Mouse (Mus musculus): ENCODE results near the gene Gimap1. TPM values are rescaled to one million over a fixed set of nuclear protein-coding genes. Genes with fewer than 3 reads are reported as not detected.

Gimap1 gene
- polyA plus RNA-seq, 1 experiment from 2014 or later, result 5.7 TPM

GRCm38 (mm10) chr6:48702146-48702545 is 36.7 kb upstream of the Gimap1 start:
- Histone ChIP-seq H3K9me3 (replicated peaks; ENCODE audit: control insufficient read depth, low read length) (no peaks in the 10 kb centered on the region), H3K9ac (ENCODE audit: low read depth, low read length) (no peak overlapping the region), H3K27ac (ENCODE audit: low read length) (no peak overlapping the region), H3K36me3 (ENCODE audit: control insufficient read depth, insufficient read depth) (no peaks in the 10 kb centered on the region), H3K27me3 (ENCODE audit: control insufficient read depth, insufficient read depth, low read depth, low read length) (no peaks in the 10 kb centered on the region), H3K4me3 (ENCODE audit: low read depth, low read length) (no peak overlapping the region), H3K4me2 (ENCODE audit: low read depth, low read length) (no peak overlapping the region), H3K4me1 (ENCODE audit: control insufficient read depth, low read depth, low read length) (no peaks in the 10 kb centered on the region; the same call in 1 of the 2 replicates)
- 72% methylated on average over 7 of the region's 7 CpGs for WGBS (ENCODE audit: insufficient replicate concordance)
- no peak for ATAC-seq (ENCODE audit: low read depth)

DNA sequence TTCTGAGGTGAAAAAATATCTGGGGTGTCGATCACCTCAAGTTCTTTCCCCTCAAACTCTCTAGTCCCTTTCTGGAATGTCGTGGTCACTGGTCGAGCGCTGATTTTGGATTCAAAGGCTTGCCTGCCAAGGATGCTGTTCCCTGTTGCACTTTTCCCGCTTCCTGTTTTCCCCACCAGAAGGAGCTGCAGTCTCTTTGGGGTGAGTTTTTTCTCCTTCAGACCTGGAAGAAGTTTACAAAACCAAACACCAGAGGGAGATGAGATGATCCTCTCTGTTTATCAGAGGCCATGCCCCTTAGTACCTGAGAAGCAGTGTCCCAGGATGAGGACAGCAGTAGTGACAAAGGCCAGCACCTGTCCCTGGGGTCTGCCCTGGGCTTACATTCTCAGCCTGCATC is 36.3 kb upstream of the Gimap1 start:
- no peak overlapping the region for H3K4me3 ChIP-seq (ENCODE audit: low read depth, low read length)

DNA sequence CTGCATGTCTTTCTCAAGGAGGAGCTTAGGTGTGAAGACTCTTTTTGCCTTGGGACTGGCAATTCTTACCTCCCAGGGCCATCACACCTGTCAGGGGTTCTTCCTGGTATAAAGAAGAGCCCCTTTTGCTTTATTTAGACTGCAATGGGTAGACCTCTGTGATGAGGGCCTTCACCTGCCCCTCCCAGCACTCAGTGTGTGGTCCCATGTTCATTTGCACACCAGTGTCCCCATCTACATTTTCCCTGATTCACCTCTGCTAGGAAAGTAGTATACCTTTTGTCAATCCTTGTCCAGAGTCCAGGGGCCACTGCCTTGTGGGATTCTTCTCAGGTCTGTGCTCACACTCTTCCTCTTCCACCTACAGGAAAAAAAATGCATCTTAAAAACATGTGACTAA is 34.7 kb upstream of the Gimap1 start:
- Histone ChIP-seq H3K9me3 (replicated peaks; ENCODE audit: control insufficient read depth, low read length) (no peaks in the 10 kb centered on the region), H3K27me3 (ENCODE audit: control insufficient read depth, insufficient read depth, low read depth, low read length) (no peaks in the 10 kb centered on the region), H3K4me3 (ENCODE audit: low read depth, low read length) (no peak overlapping the region), H3K4me1 (ENCODE audit: control insufficient read depth, low read depth, low read length) (no peaks in the 10 kb centered on the region; the same call in 1 of the 2 replicates), H3K9ac (ENCODE audit: low read depth, low read length) (no peak overlapping the region), H3K4me2 (ENCODE audit: low read depth, low read length) (no peak overlapping the region), H3K36me3 (ENCODE audit: control insufficient read depth, insufficient read depth) (no peaks in the 10 kb centered on the region), H3K27ac (ENCODE audit: low read length) (no peak overlapping the region)
- no peak for ATAC-seq (ENCODE audit: low read depth)

More for the DNA sequence above, 36.3 kb upstream of the Gimap1 start:
- Histone ChIP-seq H3K4me2 (ENCODE audit: low read depth, low read length) (no peak overlapping the region), H3K9me3 (replicated peaks; ENCODE audit: control insufficient read depth, low read length) (no peaks in the 10 kb centered on the region), H3K27me3 (ENCODE audit: control insufficient read depth, insufficient read depth, low read depth, low read length) (no peaks in the 10 kb centered on the region), H3K27ac (ENCODE audit: low read length) (no peak overlapping the region), H3K4me1 (ENCODE audit: control insufficient read depth, low read depth, low read length) (no peaks in the 10 kb centered on the region; the same call in 1 of the 2 replicates), H3K36me3 (ENCODE audit: control insufficient read depth, insufficient read depth) (no peaks in the 10 kb centered on the region), H3K9ac (ENCODE audit: low read depth, low read length) (no peak overlapping the region)
- 68% methylated on average over 5 of the region's 5 CpGs for WGBS (ENCODE audit: insufficient replicate concordance)
- ATAC-seq (ENCODE audit: low read depth), result no peak

DNA sequence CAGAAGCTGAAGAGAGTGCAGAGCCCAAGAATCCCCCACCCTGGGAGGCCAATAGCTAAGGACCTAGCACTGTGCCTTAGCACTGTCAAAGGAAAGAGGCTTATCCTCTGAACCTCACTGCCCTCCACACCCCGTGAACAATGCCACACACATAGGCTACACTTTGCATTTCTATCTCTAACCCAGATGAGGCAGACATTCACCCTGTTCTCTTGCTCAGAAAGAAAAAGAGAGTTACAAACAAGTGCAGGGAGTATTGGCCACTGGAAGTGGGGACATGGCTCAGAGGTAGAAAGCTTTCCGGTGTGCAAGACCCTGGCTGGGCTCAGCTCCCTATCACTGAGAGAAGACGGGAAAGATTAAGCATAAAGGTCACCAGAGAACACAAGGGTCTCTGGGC is 32.7 kb upstream of the Gimap1 start:
- Histone ChIP-seq H3K27me3 (ENCODE audit: control insufficient read depth, insufficient read depth, low read depth, low read length) (no peaks in the 10 kb centered on the region), H3K4me2 (ENCODE audit: low read depth, low read length) (0 out of 2 replicates have a peak overlapping the region, but pooled peaks have one; percentile 5), H3K4me1 (ENCODE audit: control insufficient read depth, low read depth, low read length) (no peaks in the 10 kb centered on the region), H3K36me3 (ENCODE audit: control insufficient read depth, insufficient read depth) (no peaks in the 10 kb centered on the region), H3K9me3 (replicated peaks; ENCODE audit: control insufficient read depth, low read length) (no peaks in the 10 kb centered on the region), H3K4me3 (ENCODE audit: low read depth, low read length) (no peak overlapping the region), H3K9ac (ENCODE audit: low read depth, low read length) (no peak overlapping the region), H3K27ac (ENCODE audit: low read length) (no peak overlapping the region)
- no peak for ATAC-seq (ENCODE audit: low read depth)
- WGBS (ENCODE audit: insufficient replicate concordance), result 24% methylated on average over 3 of the region's 3 CpGs

- Histone ChIP-seq H3K27me3 (ENCODE audit: control insufficient read depth, insufficient read depth, low read depth, low read length) (no peaks in the 10 kb centered on the region), H3K9ac (ENCODE audit: low read depth, low read length) (no peak within 1 kb of the TSS), H3K4me2 (ENCODE audit: low read depth, low read length) (no peak within 1 kb of the TSS), H3K36me3 (ENCODE audit: control insufficient read depth, insufficient read depth) (no peaks in the 10 kb centered on the region), H3K27ac (ENCODE audit: low read length) (no peak within 1 kb of the TSS), H3K4me3 (ENCODE audit: low read depth, low read length) (no peak within 1 kb of the TSS), H3K9me3 (replicated peaks; ENCODE audit: control insufficient read depth, low read length) (no peaks in the 10 kb centered on the region), H3K4me1 (ENCODE audit: control insufficient read depth, low read depth, low read length) (no peaks in the 10 kb centered on the region)
- 31% methylated on average over 2 of the region's 2 CpGs for WGBS (ENCODE audit: insufficient replicate concordance)
- no peak for ATAC-seq (ENCODE audit: low read depth)
Observed at GRCm38 (mm10) chr6:48718455-48718854, 20.4 kb upstream of the Gimap1 start, which contains the start of the genes Gm28053 and Gimap7. Gm28053 (plus strand) TSS chr6:48718607. Gimap7 (plus strand) TSS chr6:48718621.

DNA sequence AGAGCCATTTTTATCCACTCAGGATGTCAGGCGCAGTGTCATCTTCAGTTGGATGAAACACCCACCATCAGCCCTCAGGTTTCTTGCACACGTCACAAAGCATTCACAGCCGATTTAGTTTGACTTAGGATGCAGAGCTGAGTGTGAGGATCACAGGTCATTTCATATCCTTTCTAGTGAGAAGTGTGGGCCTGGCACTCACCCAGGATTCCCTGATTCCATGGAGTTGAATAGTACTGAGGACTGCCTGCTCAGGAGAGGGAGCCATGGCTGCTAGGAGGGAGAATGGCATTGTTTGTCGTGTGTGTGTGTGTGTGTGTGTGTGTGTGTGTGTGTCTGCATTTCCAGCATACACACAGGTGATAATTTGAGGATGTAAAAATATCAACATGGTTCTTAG is 18.5 kb upstream of the Gimap1 start:
- Histone ChIP-seq H3K4me2 (ENCODE audit: low read depth, low read length) (no peak overlapping the region), H3K9ac (ENCODE audit: low read depth, low read length) (no peak overlapping the region), H3K4me3 (ENCODE audit: low read depth, low read length) (no peak overlapping the region), H3K27me3 (ENCODE audit: control insufficient read depth, insufficient read depth, low read depth, low read length) (no peaks in the 10 kb centered on the region), H3K4me1 (ENCODE audit: control insufficient read depth, low read depth, low read length) (no peaks in the 10 kb centered on the region), H3K9me3 (replicated peaks; ENCODE audit: control insufficient read depth, low read length) (no peaks in the 10 kb centered on the region), H3K36me3 (ENCODE audit: control insufficient read depth, insufficient read depth) (no peaks in the 10 kb centered on the region), H3K27ac (ENCODE audit: low read length) (no peak overlapping the region)
- WGBS (ENCODE audit: insufficient replicate concordance), result 75% methylated on average over 4 of the region's 4 CpGs
- ATAC-seq (ENCODE audit: low read depth), result no peak

- no peaks in the 10 kb centered on the region for H3K4me1 ChIP-seq (ENCODE audit: control insufficient read depth, low read depth, low read length)
- H3K27me3 ChIP-seq (ENCODE audit: control insufficient read depth, insufficient read depth, low read depth, low read length), result no peaks in the 10 kb centered on the region
- H3K4me2 ChIP-seq (ENCODE audit: low read depth, low read length), result no peak overlapping the region
- no peaks in the 10 kb centered on the region for H3K36me3 ChIP-seq (ENCODE audit: control insufficient read depth, insufficient read depth)
- 50% methylated on average over 8 of the region's 8 CpGs for WGBS (ENCODE audit: insufficient replicate concordance)
- H3K4me3 ChIP-seq (ENCODE audit: low read depth, low read length), result no peak overlapping the region
- H3K9me3 ChIP-seq (replicated peaks; ENCODE audit: control insufficient read depth, low read length), result no peaks in the 10 kb centered on the region
- no peak for ATAC-seq (ENCODE audit: low read depth)
- no peak overlapping the region for H3K9ac ChIP-seq (ENCODE audit: low read depth, low read length)
- no peak overlapping the region for H3K27ac ChIP-seq (ENCODE audit: low read length)
Observed at GRCm38 (mm10) chr6:48723468-48723867, 15.4 kb upstream of the Gimap1 start.

DNA sequence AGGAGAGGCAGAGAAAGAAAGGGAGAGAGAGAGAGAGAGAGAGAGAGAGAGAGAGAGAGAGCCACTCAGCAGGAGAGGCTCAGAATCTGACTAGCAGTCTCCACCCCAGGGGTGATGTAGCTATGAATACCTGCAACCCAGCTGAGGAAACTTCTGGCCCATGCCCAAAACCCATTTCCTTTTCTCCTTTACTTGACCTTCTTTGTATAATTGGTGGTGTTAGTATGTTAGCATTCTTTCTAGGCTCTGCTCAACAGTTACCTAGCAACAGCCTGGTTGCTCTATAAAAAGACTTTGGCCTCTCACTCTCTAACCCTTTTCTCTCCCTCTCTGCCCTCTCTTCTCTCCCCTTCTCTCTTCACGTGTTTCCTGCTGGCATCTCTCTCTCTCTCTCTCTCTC is 13.4 kb upstream of the Gimap1 start:
- Histone ChIP-seq H3K4me1 (ENCODE audit: control insufficient read depth, low read depth, low read length) (no peaks in the 10 kb centered on the region), H3K27ac (ENCODE audit: low read length) (no peak overlapping the region), H3K9me3 (replicated peaks; ENCODE audit: control insufficient read depth, low read length) (no peaks in the 10 kb centered on the region), H3K27me3 (ENCODE audit: control insufficient read depth, insufficient read depth, low read depth, low read length) (no peaks in the 10 kb centered on the region), H3K36me3 (ENCODE audit: control insufficient read depth, insufficient read depth) (no peaks in the 10 kb centered on the region), H3K4me3 (ENCODE audit: low read depth, low read length) (no peak overlapping the region), H3K4me2 (ENCODE audit: low read depth, low read length) (no peak overlapping the region), H3K9ac (ENCODE audit: low read depth, low read length) (no peak overlapping the region)
- ATAC-seq (ENCODE audit: low read depth), result no peak
- WGBS (ENCODE audit: insufficient replicate concordance), result 5% methylated on average over 1 of the region's 1 CpGs

GRCm38 (mm10) chr6:48727761-48728160 is 11.1 kb upstream of the Gimap1 start:
- Histone ChIP-seq H3K9ac (ENCODE audit: low read depth, low read length) (no peak overlapping the region), H3K4me2 (ENCODE audit: low read depth, low read length) (no peak overlapping the region), H3K4me3 (ENCODE audit: low read depth, low read length) (no peak overlapping the region), H3K27me3 (ENCODE audit: control insufficient read depth, insufficient read depth, low read depth, low read length) (no peaks in the 10 kb centered on the region), H3K9me3 (replicated peaks; ENCODE audit: control insufficient read depth, low read length) (no peaks in the 10 kb centered on the region), H3K4me1 (ENCODE audit: control insufficient read depth, low read depth, low read length) (no peaks in the 10 kb centered on the region), H3K36me3 (ENCODE audit: control insufficient read depth, insufficient read depth) (no peaks in the 10 kb centered on the region), H3K27ac (ENCODE audit: low read length) (no peak overlapping the region)
- no peak for ATAC-seq (ENCODE audit: low read depth)
- WGBS (ENCODE audit: insufficient replicate concordance), result 66% methylated on average over 5 of the region's 5 CpGs
